Mouse (Mus musculus) right cerebral cortex, postnatal 25 days (tissue): Measurements from ENCODE around the gene Runx2.

ENCODE experiments used
- DNase-seq: peaks from one replicate; pipeline ENCODE4 v3.0.0; 2022

The Runx2 gene

GRCm38 (mm10) chr17:44814508-44815175 lies at the start of gene Runx2:
Gene Runx2 (minus strand): TSS chr17:44814797.
- no peak for DNase-seq

GRCm38 (mm10) chr17:44863165-44863564 lies 48.6 kb upstream of the Runx2 start:
- DNase-seq = no peak

DNA sequence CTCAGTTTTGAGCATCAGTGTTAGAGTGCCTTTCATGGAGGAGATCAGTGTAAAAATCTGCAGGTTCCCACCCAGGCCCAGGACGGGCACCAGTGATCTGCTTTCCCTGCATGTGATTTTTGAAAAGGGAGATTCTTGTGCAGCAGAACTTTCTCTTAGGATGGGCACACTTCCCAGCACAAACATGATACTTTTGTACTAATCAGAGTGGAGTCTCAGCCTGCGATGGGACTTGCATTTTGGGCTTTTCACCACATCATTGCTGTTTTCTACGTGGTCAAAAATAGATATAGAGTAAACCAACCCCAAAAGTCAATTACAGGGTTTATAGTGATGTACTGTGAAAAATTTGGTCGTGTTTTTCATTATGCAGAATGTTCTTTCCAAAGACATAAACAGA lies 27.6 kb upstream of the Runx2 start:
- DNase-seq = no peak

DNA sequence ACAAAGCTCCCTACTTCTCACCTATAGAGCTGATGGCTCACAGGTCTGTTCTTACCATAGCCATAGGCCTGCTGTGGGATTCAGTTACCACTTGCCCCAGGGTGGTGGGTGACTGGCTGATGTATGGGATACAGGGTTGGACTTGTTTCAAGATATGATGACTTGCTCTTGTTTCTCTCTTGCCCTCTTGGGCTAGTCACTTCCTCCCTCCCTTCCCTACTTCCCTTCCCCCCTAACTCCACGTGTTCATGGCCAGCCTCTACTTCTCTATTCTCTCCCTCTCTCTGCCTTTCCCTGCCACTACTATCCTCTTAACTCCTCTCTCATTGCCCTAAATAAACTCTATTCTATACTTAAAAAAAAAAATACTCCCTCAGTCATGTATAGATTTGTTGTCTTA lies 16.6 kb upstream of the Runx2 start:
- DNase-seq = no peak

DNA sequence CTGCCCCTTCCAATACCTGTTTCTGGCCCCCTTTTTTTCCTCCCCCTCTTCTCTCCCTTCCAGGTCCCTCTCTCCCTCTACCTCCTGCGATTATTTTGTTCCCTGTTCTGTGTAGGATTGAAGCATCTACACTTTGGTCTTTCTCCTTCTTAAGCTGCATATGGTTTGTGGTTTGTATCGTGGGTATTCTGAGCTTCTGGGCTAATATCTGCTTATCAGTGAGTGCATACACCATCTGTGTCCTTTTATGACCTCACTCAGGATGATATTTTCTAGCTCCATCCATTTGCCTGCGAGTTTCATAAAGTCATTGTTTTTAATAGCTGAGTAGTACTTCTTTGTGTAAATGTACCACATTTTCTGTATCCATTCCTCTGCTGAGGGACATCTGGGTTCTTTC lies 15.0 kb upstream of the Runx2 start:
- DNase-seq = no peak

GRCm38 (mm10) chr17:44827964-44828363 lies 13.4 kb upstream of the Runx2 start:
- DNase-seq = no peak

- DNase-seq = no peak
Observed at GRCm38 (mm10) chr17:44827124-44827523, 12.5 kb upstream of the Runx2 start.

DNA sequence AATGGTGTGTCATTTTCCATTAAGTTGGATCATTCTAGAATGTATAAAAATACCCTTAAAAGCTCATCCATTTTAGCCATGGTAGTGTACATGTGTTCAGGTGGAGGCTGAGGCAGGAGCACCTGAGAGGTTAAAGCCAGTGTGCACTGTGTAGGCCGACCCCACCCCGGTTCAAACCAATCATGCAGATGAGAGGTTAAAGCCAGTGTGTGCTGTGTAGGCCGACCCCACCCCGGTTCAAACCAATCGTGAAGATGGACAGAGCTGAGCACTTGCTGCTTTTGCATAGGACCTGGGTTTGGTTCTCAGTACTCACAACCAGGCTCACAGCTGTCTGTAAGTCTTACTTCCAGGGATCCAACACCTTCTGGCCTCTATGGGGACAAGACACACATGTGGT lies 7.3 kb upstream of the Runx2 start:
- DNase-seq = no peak

- DNase-seq = no peak
Observed at GRCm38 (mm10) chr17:44819816-44820215, 5.2 kb upstream of the Runx2 start.

DNA sequence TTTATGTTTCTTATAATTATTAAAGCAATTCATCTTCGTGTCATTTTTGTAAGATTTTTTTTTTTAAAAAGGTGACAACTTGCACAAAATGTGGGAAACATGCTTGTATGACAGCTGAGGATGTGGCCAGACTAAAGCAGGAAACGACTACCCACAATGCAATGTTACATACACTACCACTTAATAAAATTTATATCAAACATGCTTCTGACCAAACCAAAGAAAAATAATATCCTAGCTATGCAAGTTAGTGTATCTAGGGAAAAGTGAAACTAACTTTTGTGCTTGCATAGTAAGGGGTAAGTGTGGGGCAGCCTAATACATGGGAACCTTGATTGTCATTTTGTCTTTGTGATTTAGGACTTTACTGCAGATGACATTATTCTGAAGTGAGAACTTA lies 4.2 kb upstream of the Runx2 start:
- no peak for DNase-seq

DNA sequence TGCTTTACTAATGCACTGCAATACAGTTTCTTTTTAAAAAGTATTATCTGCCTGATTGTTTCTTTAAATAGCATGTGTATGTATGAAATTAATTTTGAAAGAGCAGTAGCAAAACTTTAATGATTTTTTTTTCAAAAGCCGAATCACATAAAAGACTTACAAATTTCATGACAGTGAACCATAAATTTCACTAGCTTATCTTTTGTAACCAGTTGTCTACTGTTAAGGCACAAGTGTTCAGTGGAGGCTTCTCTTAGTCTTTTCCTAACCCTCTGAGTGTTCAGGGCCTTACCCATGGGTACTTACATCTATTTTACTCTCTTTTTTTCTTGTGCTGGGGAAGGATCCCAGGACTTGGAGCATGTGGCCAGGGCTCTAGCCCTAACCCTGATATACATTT lies 7.6 kb downstream of the Runx2 start:
- DNase-seq = no peak

DNA sequence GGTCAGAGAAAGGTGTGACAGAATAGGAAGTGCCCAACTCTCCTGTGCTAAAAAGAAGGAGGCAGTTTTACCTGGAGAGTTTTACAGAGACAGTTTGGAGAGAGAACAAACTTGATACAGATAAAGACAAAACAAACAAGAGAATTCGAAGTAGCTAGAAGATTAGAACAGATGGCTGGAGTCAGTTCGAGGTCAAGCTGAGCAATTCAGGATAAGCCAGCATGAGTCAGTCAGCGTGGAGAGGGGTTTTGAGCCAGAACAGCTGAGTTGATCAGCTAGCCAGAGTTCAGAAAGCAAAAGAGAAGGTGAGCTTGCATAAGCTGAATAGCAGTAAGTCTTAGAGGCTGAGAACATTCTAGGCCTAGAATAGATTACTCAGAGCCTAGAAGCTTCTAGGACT lies 17.3 kb downstream of the Runx2 start:
- no peak for DNase-seq

DNA sequence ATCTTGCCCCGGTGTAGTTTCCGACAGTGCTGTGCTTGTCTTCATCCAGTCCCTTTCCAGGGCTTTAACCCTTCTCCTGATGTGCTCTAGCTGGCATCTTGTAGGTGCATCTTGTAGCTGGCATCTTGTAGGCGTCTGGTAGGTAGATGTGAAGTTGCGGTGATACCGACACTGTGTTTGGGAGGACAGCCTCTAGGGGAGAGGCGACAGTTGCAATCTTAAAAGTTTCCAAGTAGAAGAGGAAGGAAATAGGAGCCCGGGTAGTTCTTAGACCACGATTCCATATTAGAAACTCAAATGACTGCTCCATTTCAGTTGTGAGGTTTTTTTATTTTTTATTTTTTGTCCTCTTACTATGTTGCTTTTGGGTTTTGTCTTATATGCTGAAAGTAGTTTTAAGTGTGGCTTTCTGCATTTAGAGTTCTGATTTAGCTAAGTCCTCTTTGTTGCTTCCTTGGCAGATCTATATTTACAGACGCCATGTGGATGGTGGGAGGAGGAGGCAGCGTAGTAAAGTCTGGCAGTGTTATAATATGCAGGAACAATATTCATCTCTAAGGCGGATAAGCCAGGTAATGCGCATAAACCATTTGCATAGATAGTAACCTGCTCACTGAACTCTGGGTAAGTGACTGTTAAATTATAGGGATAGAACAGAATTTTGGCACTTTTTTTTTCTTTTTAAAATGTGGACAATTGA lies 22.2 kb downstream of the Runx2 start:
- peak; percentile 41 for DNase-seq

DNA sequence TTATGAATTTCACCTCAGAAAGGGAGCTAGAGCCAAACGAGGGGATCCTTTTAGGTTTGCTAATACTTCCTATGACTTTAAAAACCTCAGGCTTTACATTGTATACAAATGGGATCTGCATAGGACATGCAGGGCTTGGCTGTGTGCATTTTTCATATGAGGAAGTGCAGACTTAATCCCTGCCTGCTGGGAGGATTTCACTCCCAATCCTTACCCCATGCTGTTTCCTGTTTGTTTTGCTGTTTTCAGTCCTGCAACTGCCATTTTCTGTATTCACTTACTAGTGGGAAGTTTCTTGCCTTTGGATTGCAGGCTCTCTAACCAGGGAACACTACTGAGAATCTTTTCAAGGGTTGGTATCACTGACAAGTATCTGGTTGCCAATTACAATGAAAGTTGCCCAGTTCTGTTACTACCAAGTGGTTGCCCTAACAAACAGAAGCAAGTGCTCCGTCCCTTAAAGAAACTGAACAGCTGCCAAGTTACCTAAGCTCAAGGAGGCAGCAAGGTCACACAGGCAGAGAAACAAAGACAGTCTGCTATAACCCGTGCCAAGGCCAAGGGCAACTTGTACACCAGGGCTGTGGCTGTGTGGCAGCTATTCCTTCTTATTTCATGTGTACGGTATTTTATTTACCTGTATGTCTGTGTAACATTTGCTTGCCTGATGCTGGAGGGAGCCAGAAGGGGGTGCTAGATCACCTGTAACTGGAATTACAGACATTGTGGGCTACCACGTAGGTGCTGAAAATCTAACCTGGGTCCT lies 25.4 kb downstream of the Runx2 start:
- no peak for DNase-seq

- DNase-seq = no peak
Observed at GRCm38 (mm10) chr17:44783143-44783542, 31.5 kb downstream of the Runx2 start.

GRCm38 (mm10) chr17:44782366-44782765 lies 32.2 kb downstream of the Runx2 start:
- DNase-seq = no peak

GRCm38 (mm10) chr17:44780353-44780752 lies 34.2 kb downstream of the Runx2 start:
- DNase-seq = no peak

DNA sequence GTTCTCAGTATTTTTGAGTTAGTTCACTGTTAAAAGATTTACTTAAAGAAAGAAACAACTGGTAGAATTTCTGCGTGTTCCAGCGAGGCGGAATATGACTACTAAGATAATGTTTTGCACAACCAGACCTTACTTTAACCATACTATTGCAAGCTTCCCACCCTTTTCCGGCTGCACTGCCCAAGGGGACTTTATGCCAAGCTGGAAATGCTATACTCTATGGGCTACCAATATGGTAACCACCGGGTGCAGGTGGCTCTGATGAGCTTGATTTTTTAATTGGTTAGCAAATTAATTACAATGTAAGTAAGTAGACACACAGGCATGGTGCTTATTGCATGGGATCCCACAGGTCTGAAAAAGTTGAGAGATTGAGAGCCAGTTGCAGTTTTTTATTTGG lies 36.5 kb downstream of the Runx2 start:
- DNase-seq = no peak

DNA sequence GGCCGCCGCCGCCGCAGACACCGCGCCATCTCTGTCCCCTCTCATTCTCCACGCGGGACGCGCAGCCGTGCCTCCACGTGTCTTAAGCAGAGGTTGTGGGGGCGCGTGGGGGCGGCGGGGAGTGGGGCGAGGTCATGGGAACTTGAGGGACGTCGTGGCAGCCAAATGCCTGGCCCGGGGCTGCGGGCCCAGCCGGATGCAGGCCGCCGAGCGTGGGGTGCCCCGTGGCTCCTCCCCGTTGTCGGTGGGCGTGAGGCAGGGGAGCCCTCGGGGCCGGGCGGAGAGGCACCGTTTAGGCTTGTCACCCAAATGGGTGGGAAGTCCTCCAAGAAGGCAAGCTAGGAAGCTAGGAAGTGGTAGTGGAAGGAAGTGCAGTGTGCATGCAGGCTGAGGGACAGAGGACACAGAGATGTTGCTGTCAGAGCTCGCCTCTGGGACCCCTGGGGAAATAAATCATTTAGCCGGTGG lies 37.2 kb downstream of the Runx2 start:
- peak; percentile 78 for DNase-seq

DNA sequence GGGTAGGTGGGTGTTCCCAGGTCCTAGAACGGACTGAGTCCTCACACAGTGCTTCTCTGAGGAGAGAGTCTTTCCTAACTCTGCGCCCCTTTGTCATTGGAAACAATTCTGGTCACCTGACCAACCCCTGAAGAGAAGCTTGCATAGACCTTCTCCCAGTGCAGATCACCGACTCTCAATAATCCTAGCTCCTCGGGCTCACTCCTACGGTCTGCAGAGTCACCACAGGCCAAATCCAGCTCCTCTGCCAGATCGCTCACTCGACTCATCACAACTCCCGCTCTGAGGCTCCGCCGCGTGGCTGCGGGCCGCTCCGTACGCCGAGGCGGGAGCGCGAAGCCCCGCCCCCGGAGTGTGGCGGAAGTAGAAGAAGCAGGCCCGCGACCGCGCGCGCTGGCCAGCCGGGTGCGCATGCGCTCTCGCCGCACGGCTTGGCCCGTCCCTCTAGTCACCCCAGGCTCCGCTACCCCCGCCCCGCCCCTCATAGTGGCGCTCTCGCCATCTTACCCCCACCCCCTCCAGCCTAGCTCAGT lies 37.8 kb downstream of the Runx2 start, which contains the start of gene Supt3:
Supt3 (plus strand) TSS at position 415 of the 533 bp plus-strand sequence.
- peak; percentile 98 for DNase-seq

GRCm38 (mm10) chr17:44772576-44772975 lies 42.0 kb downstream of the Runx2 start:
- no peak for DNase-seq

DNA sequence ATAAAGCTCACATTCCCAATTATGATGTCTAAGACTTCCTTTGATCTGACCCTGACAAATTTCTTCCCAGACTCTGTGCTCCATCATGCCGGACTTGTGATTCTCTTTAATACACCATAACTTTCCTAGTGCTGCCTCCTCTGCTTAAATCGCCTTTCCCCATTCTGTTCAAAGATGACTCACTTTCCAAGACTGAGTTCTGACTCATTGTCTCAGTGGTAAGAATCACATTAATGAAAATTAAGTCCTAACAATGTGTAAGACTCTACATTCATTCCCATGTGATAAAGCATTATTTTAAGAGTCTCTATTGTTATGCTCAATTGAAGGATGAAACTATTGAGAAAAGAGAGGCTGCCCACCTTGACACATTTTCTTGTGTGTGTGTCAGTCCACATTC lies 43.7 kb downstream of the Runx2 start:
- DNase-seq = no peak

DNA sequence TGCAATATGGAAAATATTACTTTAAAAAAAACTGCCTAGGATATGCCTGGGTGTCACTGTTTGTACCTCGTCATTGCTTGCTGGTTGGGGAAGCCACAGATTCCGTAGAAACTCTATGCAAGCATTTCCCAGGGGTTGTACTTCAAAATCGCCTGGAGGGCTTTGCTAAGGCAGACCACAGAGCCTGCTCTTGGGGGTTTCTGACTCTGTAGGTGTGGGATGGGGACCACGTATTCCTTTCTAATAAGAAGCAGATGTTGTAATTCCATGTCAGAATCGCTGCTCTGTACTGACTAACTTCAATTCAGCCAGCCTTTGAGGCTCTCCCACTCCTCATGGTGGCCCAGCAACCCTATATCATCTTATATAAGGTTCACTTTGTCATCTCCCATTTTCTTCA lies 46.1 kb downstream of the Runx2 start:
- DNase-seq = no peak

GRCm38 (mm10) chr17:44767375-44767774 lies 47.2 kb downstream of the Runx2 start:
- no peak for DNase-seq
